Mouse (Mus musculus): ENCODE results near the gene F2rl1. TPM values are rescaled to one million over a fixed set of nuclear protein-coding genes. Genes with fewer than 3 reads are reported as not detected.

Gene F2rl1
- polyA plus RNA-seq, 1 experiment, result 0.29 TPM

DNA sequence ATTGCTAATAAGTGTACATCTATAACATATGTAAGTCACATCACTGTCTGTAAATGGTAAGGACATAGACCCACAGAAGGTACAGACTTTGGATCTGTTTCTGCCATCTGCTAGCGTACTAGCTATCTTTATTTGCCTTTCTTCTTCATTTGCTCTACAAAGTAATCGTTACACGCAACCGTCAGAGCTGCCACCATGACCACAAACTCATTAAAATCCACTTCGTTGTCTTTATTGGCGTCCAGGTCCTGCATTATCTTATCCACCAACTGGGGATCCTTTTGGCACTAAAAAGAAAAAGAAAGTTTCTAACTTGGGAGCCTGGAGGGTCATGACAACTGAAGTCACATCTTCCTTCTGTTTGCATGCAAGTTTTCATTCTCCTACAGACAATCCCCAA, 47.9 kb downstream of the F2rl1 start:
- no peaks in the 10 kb centered on the region for H3K4me1 ChIP-seq (ENCODE audit: control insufficient read depth, insufficient read depth, low read length)

DNA sequence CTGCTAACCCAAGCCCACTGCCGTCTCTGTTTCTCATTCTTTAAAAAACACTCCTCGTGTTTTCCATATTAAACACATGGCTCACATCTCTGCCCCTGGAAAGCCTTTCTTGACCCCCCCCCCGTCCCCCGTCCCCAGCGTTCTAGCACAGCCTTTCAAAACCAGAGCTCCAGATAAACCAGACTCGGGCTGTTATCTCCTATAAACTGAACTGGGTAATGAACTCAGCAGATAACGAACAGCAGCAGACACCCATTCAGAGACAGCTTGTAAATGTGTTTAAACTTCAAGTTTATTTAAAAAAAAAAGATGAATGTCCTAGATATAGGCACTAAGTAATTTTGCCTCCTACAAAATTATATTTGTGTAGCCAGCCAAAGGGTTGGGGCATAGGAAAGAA, 49.9 kb downstream of the F2rl1 start:
- 72% methylated on average over 7 of the region's 7 CpGs for WGBS
- Histone ChIP-seq H3K4me3 (replicated peaks; ENCODE audit: insufficient read depth, low read depth, low read length) (no peak overlapping the region), H3K27ac (ENCODE audit: insufficient read depth, low read length) (no peak overlapping the region), H3K27me3 (ENCODE audit: control insufficient read depth, insufficient read depth, low read length) (no peaks in the 10 kb centered on the region), H3K4me1 (ENCODE audit: control insufficient read depth, insufficient read depth, low read length) (no peaks in the 10 kb centered on the region)
- DNase-seq, result no peak
- no peak for TF ChIP-seq POLR2A (IDR thresholded peaks at IDR 0.05; ENCODE audit: borderline replicate concordance, insufficient read depth, low read length)
- no peak for TF ChIP-seq CTCF (IDR thresholded peaks at IDR 0.05; ENCODE audit: borderline replicate concordance, insufficient read depth, low read depth, low read length)

More for the DNA sequence above, 47.9 kb downstream of the F2rl1 start:
- DNase-seq, result no peak
- Histone ChIP-seq H3K27ac (ENCODE audit: insufficient read depth, low read length) (no peak overlapping the region), H3K27me3 (ENCODE audit: control insufficient read depth, insufficient read depth, low read length) (no peaks in the 10 kb centered on the region), H3K4me3 (replicated peaks; ENCODE audit: insufficient read depth, low read depth, low read length) (no peak overlapping the region)
- 78% methylated on average over 6 of the region's 6 CpGs for WGBS
- TF ChIP-seq CTCF (IDR thresholded peaks at IDR 0.05; ENCODE audit: borderline replicate concordance, insufficient read depth, low read depth, low read length), result no peak
- TF ChIP-seq POLR2A (IDR thresholded peaks at IDR 0.05; ENCODE audit: borderline replicate concordance, insufficient read depth, low read length), result no peak

DNA sequence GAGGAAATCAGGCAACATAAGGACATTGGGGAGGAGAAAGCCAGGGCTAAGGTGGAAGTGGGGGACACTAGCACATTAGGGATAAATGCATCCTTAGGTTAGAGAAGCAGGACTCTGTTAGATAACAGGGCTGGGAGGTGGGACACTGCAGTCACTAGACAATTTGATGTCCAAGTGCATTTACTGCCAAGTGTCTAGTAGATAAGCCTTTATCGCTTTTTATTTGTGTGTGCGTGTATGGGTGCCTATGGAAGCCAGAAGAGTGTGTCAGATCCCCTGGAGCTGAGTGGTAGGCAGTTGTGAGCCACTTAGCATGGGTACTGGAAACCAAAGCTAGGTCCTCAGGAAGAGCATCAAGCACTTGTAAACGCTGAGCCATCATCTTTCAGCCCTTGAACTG, 50.7 kb downstream of the F2rl1 start:
- no peaks in the 10 kb centered on the region for H3K27me3 ChIP-seq (ENCODE audit: control insufficient read depth, insufficient read depth, low read length)
- no peak overlapping the region for H3K4me3 ChIP-seq (replicated peaks; ENCODE audit: insufficient read depth, low read depth, low read length)
- H3K27ac ChIP-seq (ENCODE audit: insufficient read depth, low read length), result no peak overlapping the region
- no peaks in the 10 kb centered on the region for H3K4me1 ChIP-seq (ENCODE audit: control insufficient read depth, insufficient read depth, low read length)
- no peak for TF ChIP-seq CTCF (IDR thresholded peaks at IDR 0.05; ENCODE audit: borderline replicate concordance, insufficient read depth, low read depth, low read length)
- TF ChIP-seq POLR2A (IDR thresholded peaks at IDR 0.05; ENCODE audit: borderline replicate concordance, insufficient read depth, low read length), result no peak
- 85% methylated on average over 3 of the region's 3 CpGs for WGBS
- no peak for DNase-seq

DNA sequence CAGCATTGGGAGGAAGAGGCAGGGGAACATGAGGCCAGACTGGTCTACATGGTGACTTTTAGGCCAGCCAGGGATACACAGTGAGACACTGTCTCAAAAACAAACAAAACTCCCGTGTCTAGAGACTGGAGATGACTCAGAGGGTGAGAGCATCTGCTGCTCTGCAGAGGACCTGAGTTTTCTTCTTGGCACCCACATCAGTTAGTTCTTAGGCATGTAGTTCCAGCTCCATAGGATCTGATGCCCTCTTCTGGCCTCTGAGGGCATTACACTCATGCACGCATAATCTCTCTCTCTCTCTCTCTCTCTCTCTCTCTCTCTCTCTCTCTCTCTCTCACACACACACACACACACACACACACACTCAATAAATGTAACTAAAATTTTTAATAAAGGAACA, 54.1 kb downstream of the F2rl1 start:
- Histone ChIP-seq H3K27ac (ENCODE audit: insufficient read depth, low read length) (no peak overlapping the region), H3K27me3 (ENCODE audit: control insufficient read depth, insufficient read depth, low read length) (no peaks in the 10 kb centered on the region), H3K4me3 (replicated peaks; ENCODE audit: insufficient read depth, low read depth, low read length) (no peak overlapping the region), H3K4me1 (ENCODE audit: control insufficient read depth, insufficient read depth, low read length) (no peaks in the 10 kb centered on the region)
- TF ChIP-seq POLR2A (IDR thresholded peaks at IDR 0.05; ENCODE audit: borderline replicate concordance, insufficient read depth, low read length) (no peak), CTCF (IDR thresholded peaks at IDR 0.05; ENCODE audit: borderline replicate concordance, insufficient read depth, low read depth, low read length) (no peak)
- 33% methylated on average over 2 of the region's 2 CpGs for WGBS
- no peak for DNase-seq

Other genes with a start within 250 kb of the F2rl1 start
- 15.6 and 17.4 TPM in 2 replicates for gene Zbed3, start 201.6 kb downstream of the F2rl1 start, polyA plus RNA-seq (2012; rRNA removed)
- gene Aggf1, start 149.9 kb downstream of the F2rl1 start, polyA plus RNA-seq (2012; rRNA removed), result 39.9 and 40.5 TPM in 2 replicates
- gene Crhbp, start 80.3 kb downstream of the F2rl1 start, polyA plus RNA-seq (2012; rRNA removed), result 4.1 and 5.3 TPM in 2 replicates
- gene S100z, start 46.5 kb downstream of the F2rl1 start, polyA plus RNA-seq (2012; rRNA removed), result not detected in 2 replicates
- 4.3 and 4.4 TPM in 2 replicates for gene F2r, start 93.3 kb upstream of the F2rl1 start, polyA plus RNA-seq (2012; rRNA removed)
- gene F2rl2, start 171.6 kb upstream of the F2rl1 start, polyA plus RNA-seq (2012; rRNA removed), result 0.36 and 0.44 TPM in 2 replicates